Mouse (Mus musculus): ENCODE measurements at regions not wholly inside any gene's neighbourhood (a gene's known extent, or its start where the extent isn't known, plus 50 kb on each side); places are given as distances from the start of the nearest gene placed in this dataset.

DNA sequence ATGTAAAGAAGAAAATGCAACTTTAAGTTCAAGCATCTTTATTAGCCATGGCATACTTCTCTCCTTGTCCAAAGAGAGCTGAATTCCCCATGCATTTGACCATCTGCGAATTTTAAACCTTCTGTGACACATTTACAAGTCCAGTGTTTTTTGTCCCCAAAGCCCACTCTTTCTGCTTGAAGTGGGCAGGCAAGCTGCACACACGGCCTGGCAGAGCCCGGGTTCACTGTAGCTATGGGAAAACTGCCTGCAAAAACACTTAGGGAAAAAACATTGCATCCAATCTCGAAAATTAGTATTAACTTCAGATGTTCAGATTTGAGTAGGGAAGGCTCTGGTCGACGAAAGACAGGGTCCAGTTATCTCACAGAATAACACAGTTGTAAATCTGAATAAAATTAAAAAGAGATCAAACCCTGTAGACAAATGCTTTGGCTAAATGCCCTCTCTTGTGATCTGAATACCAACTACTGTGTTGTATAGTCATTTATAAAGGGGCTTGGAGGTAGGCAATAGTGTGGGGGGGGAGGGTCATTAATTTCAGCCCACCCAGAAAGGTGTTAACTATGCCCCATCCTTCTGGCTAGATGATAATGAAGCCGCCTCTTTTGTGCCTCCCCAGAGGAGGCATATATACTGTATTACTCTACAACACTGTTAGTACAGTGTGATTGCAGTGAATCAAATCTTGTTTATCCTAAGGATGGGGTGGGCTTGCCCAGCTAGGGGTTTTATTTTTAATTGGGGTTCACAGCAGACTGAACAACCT lies 793.7 kb downstream of the Nr2f2 start:
- no peak for TF ChIP-seq POLR2A (IDR thresholded peaks at IDR 0.05; ENCODE audit: extremely low read depth, insufficient read depth, low read length)
- TF ChIP-seq CTCF (IDR thresholded peaks at IDR 0.05; ENCODE audit: extremely low read depth, insufficient read depth, low read length): no peak

All from cortical plate, adult 2 months (tissue).